Mouse (Mus musculus) spleen, adult 10 weeks (tissue): ENCODE data around the gene Casc3. TPM values are rescaled to one million over a fixed set of nuclear protein-coding genes. Genes with fewer than 3 reads are reported as not detected.

Experiments
- polyA plus RNA-seq: library from polyadenylated mRNA; stranded (reverse); fragments of 350-450 nt; fragmentation: Illumina TruSeq; extraction: RNeasy Lipid Tissue Mini Kit (QIAGEN cat#74804); gene quantifications from one replicate; pipeline ENCODE4 v1.2.3, GENCODE M21; 2015; ENCODE audit warnings: low replicate concordance; ENCODE audit not compliant: insufficient read depth

Casc3 gene
- 65.6 TPM for polyA plus RNA-seq

GRCm38 (mm10) chr11:98804605-98805004 lies at the start of gene Casc3:
Gene Casc3 (plus strand): TSS chr11:98804905.

GRCm38 (mm10) chr11:98774582-98775347 lies 29.9 kb upstream of the Casc3 start, which contains the start of gene Nr1d1:
Gene Nr1d1 (minus strand): TSS chr11:98775333.

DNA sequence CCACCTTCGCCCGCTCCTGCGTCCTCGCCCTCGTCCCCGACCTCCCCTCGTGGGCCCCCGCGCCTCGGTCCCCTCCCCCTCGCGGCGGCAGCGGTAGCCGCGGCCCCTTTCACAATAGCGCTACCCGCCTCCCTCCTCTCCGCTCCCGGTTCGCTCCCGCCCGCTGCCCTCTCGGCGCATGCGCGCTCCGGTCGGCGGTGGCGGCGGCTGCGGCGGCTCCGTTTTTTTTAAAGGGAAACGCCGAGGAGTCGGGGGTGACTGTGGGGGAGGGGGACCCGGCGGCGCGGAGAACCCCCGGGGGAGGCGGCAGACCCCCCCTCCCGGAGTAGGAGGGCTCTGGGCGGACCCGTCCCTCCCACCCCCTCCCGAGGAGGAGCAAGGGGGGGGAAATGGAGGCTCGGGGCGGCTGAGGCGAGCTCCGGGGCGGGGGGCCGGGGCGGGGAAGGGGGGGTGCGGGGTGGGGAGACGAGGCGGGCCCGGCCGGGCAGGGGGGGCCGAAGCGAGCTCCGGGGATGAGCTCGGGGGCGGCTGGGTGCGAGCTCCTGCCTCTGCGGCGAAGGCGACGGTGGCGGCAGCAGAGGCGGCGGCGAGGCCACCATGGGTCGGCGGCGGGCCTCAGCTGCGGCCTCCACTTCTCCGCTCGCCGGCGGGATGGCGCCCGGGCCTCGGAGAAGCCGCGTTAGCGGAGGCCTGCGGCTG lies 9.5 kb upstream of the Casc3 start, which contains the start of gene Msl1:
Gene Msl1, plus strand, starts transcription at position 502 of the 699 bp plus-strand sequence.

DNA sequence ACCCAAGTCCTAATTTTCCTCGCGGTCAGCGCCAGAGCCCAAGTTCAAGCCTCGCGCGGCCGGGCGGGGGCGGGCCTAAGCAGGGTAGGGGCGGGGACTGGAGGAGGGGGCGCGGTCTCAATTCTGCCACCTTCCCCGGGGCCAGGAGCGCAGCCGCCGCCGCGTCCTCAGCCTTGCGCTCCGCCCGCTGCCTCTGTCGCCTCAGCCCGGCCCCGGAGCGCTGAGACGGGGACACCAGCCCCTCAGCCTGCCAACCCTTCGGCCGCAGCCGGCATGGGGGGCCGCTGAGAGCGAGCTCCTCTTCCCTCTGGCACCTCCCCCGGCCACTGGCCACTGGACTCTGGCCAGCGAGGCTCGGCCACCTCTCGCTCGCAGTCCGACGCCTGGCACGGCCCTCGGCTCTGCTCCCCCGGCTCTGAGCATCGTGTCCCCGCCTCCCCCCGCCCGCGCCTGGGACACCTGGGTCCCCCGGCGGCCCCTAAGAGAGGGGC lies 32.0 kb downstream of the Casc3 start, which contains the start of gene Rapgefl1:
Gene Rapgefl1, plus strand, starts transcription at position 135 of the 491 bp plus-strand sequence.

DNA sequence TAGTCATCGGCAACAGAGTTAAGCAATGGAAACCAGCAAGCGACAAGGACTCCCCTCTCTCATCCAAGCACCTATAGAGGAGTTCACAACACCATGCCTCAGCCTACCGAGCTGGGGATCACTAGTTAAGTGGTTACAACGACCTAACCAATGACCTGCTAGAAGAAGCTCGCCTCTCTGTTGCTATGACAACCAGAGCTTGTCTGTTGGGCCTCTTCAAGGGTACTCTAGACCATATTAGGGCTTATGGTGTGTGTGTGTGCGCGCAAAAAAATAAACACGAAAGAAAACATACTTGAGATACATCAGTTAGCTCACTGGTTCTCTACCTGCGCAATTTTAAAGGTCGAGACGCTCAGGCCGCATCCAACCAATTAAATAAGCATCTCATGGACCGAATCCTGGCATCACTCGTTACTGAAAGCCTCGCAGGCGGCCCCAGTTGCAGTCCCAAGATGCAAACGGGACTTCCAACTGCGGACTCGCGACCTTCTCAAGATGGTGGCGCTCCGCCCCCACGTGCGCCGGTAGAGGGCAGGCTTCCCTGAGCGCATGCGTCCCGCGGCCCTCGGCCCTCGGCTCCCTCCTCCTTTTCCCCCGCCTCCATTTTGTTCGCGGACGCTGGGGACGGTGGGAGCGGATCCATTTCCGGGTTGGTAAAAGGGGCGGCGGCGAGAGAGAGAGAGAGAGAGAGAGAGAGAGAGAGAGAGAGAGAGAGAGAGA lies 58.5 kb downstream of the Casc3 start, which contains the start of gene Wipf2:
Gene Wipf2, plus strand, starts transcription at position 611 of the 723 bp plus-strand sequence.

Other genes with a start within 250 kb of the Casc3 start
- 16.2 TPM for gene Ormdl3, start 217.5 kb upstream of the Casc3 start, polyA plus RNA-seq
- gene Lrrc3c, start 206.6 kb upstream of the Casc3 start, polyA plus RNA-seq: not detected
- gene Gm12355, start 179.2 kb upstream of the Casc3 start, polyA plus RNA-seq: 0.23 TPM
- gene Gsdma3, start 178.5 kb upstream of the Casc3 start, polyA plus RNA-seq: not detected
- not detected for gene Gsdma2, start 158.1 kb upstream of the Casc3 start, polyA plus RNA-seq
- gene Gsdma, start 140.6 kb upstream of the Casc3 start, polyA plus RNA-seq: not detected
- 32.9 TPM for gene Psmd3, start 122.4 kb upstream of the Casc3 start, polyA plus RNA-seq
- gene Csf3, start 103.6 kb upstream of the Casc3 start, polyA plus RNA-seq: not detected
- gene Med24, start 75.5 kb upstream of the Casc3 start, polyA plus RNA-seq: 31.3 TPM
- gene Thra, start 64.3 kb upstream of the Casc3 start, polyA plus RNA-seq: 9.6 TPM
- gene Nr1d1, start 29.6 kb upstream of the Casc3 start, polyA plus RNA-seq: 1.0 TPM
- 134 TPM for gene Msl1, start 9.4 kb upstream of the Casc3 start, polyA plus RNA-seq
- 0.58 TPM for gene Rapgefl1, start 31.9 kb downstream of the Casc3 start, polyA plus RNA-seq
- gene Wipf2, start 58.7 kb downstream of the Casc3 start, polyA plus RNA-seq: 18.5 TPM
- 8.2 TPM for gene Cdc6, start 102.9 kb downstream of the Casc3 start, polyA plus RNA-seq
- gene Rara, start 122.9 kb downstream of the Casc3 start, polyA plus RNA-seq: 15.3 TPM
- not detected for gene Gjd3, start 178.1 kb downstream of the Casc3 start, polyA plus RNA-seq
- gene Top2a, start 219.3 kb downstream of the Casc3 start, polyA plus RNA-seq: 72.4 TPM
- 75.3 TPM for gene Igfbp4, start 236.3 kb downstream of the Casc3 start, polyA plus RNA-seq